Mouse (Mus musculus): ENCODE results near the gene Golph3.

GRCm38 (mm10) chr15:12367306-12368080 lies 46.2 kb downstream of the Golph3 start:
- TF ChIP-seq CTCF (IDR thresholded peaks at IDR 0.05; ENCODE audit: extremely low read depth, insufficient read depth, insufficient read length, insufficient replicate concordance) (no peak), POLR2A (IDR thresholded peaks at IDR 0.05; ENCODE audit: low read depth, low read length) (no peak)

Measured in spleen, adult 2 months (tissue).